Mouse (Mus musculus): ENCODE measurements at regions not wholly inside any gene's neighbourhood (a gene's known extent, or its start where the extent isn't known, plus 50 kb on each side); places are given as distances from the start of the nearest gene placed in this dataset.

DNA sequence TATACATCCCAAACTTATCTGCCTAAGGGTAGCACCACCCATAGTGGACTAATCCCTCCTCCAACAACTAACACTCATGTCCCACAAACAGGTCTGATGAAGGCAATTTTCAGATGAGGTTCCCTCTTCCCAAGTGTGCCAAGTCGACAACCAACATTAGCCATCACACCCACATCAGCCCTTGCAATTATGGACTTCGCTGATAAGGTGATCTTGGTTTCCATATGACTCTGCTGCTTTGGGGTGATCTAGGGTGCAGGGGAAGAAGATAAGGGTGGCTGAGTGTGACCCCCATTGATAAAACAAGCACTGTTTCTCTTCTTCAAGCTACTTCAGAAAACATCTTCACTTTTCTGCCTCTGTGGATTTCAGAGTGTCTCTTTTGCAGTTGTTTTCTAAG, 137.7 kb upstream of the Elac2 start:
- TF ChIP-seq GATA1 (IDR thresholded peaks at IDR 0.05; ENCODE audit: borderline replicate concordance, low read length) (no peak), FLI1 (IDR thresholded peaks at IDR 0.05; ENCODE audit: low read length) (no peak)
